Mouse (Mus musculus) testis, postnatal 10 days (tissue): ENCODE results near the gene Fbxo39.
A peak's percentile ranks its signal among the peaks of the same experiment; 100 is the strongest.

Experiments used
- DNase-seq: peaks from one replicate; pipeline ENCODE4 v3.0.0; 2021; ENCODE audit warnings: low spot score

Gene Fbxo39

DNA sequence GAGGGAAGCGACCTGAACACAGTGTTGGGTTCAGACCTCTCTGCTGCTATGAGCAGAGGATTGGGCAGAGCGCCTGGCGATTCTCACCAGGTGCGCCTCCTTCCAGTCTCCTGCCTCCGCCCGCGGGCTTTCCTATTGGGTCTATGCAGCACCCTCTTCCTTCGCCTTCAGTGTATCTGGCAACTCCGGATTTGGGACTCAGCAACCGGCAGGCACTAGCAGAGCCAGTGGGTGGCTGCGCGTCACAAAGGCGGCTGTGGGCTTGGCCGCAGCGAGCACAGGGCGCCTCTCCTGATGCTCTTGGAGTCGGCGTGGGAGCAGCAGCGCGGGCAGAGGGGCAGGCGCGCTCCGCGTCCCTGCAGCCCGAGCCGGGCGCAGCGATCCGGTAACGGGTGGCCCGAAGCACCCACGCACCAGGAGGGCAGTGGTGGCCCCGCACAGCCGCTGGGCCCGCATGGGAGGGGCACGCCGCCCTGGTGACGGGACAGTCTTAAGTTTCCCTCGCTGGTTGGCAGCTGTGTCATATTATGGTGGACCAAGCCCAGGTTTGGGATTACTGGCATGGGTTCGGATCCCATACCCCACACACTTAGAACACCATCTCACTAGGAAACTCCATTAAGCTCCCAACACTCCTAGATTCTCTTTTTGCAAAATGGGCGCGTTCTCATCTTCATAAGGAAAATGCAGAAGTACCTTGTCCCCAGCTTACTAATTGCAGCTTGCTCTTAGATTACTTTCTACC is at the start of gene Fbxo39:
Gene Fbxo39, plus strand, starts transcription at position 294 of the 745 bp plus-strand sequence.
- DNase-seq = no peak

DNA sequence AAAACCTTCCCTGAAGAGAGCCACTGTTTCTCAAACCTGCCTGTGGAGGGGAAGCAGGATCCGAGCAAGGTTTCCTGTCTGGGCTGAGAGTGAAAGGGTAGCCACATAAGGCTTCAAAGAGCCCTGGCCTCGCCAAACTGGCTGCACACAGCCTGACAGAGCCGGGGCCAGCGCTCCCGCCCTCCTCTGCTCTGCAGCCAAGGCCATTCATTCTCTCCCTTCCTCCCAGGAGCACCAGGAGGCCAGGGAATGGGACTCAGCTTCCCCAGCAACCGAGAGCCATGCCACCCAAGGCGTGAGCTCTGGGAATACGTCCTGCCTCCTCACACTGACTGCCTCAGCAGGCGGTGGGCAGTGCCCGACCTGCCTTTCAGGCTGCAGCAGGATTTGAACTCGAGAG is 48.8 kb upstream of the Fbxo39 start:
- DNase-seq = no peak

DNA sequence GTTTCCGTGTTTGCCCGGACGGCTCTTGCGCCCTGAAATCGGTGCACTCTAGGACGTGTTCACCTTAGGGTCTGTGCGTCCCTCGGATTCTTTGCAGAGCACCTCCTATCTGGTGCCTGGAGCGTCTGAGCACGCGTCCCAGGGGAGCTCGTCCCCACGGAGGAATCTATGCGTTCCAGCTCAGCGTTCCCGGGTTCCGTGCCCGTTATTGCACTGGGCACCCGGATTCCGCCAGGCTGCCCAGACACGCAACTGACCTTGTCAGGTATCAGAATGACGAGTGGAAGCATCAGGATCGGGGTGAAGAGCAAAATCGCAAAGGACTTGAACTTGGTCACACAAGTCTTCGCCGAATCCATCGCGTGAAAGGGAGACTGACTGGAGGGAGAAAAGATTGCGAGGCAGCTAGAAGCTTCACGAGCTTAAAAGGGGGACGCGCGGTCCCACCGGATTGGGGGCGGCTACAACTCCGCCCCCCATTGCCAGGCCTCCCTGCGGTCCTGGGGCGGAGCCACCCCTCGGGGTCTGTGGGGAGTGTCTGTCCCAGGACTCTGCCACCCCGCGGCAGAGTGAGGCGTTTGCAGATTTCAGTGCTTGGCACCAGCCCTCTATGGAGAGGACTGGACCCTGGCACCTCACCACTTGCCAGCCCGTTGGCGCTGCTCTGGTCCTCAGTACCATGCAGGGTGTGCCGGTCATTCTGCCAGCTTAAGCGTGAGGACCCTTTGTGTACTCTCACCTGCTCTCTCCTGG is 47.9 kb upstream of the Fbxo39 start:
- DNase-seq = peak; percentile 64

DNA sequence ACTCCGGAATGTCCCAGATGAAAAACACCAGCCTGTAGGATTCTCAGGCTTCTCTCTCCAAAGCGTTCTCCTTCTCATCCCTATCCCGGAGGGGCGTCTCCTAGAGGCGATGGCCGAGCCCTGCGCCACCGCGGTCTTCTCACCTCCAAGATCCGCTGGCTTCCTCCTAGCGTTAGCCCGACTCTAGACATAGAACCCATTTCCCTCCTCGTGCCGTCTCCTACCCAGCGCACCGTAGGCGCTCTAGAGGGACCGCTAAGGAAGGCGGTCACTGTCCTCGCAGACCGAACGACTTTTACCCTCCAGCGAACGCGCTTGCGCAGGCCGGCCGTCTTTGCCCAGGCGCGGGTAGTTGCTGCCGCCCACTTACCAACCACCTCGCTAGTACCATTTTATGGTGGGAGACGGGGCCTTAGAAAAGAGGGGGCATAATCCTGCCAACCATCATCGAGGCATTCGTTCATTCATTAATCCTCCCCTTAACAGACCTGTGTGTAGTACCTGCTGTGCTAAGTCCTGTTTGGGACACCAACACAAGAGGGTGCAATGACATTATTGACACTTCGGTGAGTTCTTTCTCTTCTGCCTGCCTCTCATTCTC is 47.2 kb upstream of the Fbxo39 start, which contains the start of gene Slc13a5:
Gene Slc13a5, minus strand, starts transcription at position 263 of the 601 bp plus-strand sequence.
- peak; percentile 47 for DNase-seq

DNA sequence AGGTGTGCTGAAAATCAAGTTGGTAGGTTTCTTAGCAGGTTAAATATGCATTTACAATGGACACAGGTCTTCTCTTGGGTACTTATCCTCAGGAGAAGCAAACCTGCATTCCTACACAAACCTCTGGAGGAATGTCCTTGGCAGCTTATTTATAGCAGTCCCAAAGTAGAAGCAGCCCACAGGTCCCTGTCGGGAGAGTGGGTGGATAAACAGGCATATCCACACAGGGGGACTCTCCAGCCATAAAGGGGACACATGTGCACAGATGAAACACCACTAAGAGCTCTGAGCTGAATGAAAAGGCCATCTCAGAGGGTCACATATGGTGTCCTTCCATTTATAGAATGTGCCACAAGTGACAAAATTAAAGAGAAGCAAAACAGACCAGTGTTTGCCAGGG is 42.5 kb upstream of the Fbxo39 start:
- no peak for DNase-seq

DNA sequence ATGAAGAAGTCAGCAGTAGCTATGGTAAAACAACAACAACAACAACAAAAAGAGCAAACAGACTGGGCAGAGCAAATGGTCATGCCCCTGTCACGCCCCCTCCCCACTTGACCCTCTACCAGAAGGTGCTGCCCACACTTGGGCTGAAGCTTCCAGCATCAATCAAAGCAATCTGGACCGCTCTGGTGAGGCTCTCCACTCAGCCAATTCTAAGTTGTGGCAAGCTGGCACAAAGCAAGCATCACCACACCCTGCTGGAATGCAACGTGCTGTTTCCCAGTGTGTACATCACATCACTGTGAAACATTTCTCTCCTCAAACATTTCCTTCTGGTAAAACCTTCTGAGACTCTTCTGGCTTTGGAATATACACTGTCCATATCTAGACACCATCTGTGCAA is 40.9 kb upstream of the Fbxo39 start:
- no peak for DNase-seq

DNA sequence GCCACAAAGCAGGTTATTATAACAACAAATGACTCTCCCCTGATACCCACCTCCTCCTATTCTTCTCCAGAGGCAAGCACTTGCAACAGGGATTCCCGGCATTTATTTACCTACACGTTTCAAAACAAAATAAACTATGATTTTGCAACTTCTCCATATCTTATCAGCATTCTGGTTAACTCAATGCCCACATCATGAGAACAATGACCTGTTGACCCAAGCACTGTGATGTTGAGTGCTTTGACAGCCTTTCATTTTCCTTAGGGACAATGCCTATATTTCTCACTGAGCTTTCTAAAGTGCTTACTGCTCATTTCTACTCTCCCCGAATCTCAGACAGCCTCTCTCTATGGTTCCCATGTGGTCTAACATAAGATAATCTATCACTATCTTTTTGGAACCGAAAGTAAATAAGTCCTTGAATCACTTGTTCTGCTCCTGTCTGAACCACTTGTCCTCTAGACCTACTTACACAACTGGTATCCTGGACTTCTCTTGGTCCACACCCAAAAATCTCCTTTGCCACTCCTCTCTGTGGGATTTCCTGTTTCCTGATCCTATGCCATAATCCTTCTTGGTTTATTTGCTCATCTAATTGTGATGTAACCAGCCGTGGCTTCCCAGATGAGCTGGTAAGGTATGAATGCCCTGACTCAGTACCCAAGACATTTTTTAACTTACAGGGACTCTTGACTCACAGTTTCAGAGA is 32.9 kb upstream of the Fbxo39 start:
- no peak for DNase-seq

DNA sequence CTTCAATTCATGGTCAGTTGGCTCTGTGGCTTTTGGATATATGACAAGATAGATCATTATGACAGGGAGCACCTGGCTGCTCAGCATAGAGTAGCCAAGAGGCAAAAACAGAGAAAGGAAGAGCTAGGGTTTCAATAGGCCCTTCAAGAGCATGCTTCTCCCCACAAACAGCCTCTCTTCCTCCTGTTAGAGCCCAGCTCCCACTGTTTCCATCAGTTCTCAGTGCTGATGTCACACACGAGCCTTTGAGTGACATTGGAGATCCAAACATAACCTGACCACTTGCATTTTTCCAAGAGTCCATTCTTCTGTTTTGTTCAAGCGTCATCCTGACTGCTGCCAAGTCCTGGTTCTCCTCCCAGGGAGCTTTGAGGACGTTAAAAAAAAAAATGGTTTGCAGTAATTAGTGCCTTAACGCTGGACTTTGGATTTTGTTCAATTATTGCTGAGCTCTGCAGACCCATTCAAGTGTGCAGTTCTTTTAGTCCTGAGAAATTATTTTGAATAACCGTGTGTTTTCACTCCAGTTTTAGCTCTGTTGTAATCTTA is 32.3 kb upstream of the Fbxo39 start:
- no peak for DNase-seq

DNA sequence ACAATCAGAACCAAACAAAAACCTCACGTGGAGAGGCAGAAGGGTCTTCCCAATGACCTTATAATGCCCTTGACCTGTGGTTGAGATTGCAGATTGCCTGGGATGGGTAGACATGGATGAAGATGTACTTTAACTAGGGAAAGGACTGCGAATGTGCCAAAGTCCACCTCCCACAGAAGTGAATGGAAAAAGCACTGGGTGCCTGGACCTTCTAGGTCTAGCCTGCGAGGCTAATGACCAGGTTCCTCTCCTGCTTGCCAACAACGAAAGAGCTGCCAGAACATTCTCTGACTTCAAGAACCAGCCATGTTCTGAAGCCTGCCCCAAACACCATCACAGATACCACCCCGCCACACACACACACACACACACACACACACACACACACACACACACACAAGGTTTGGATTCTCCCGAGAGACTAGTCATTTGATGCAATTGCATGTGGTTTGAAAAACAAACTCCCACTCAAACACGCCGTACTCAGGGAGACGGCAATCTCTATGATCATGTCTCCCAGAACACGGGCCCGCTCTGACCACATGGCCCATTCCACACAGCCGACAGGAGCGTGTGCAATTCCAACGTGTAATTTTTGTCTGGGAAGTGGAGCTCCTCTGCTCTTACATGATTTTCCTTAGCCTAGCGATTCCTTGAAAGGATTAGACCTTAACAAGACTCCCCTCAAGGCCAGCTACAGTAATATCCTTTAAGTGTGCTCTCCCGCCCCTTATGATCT is 30.6 kb upstream of the Fbxo39 start:
- DNase-seq = no peak

DNA sequence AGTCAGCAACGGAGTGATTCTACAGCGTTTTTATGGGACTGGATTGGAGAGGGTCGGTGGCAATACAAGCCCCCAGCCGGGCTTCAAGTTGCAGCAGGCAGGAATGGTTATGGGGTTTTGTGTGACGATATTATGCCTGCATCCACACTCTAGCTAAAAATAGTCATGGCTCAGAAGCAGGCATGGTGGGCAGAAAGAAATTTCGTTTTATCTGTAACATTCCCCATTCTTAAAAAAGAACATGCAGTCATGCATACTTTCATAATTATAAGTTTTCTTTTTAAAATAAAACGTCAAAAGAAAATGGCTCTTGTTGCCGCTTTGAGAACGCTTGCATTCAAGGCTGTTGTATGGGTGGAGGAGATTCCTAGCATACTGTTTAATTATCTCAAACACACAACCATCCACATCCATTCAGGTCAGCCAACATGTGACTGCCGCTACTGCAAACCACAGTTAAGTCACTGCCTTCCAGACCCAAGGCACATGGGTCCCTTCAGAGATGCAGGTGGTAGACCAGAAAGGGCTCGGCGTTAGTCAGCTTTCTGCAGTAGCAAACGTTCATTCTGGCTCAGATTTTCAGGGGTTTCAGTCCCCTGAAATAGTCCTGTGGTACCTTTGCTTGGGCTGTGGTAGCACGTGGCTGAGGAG is 29.6 kb upstream of the Fbxo39 start:
- no peak for DNase-seq

DNA sequence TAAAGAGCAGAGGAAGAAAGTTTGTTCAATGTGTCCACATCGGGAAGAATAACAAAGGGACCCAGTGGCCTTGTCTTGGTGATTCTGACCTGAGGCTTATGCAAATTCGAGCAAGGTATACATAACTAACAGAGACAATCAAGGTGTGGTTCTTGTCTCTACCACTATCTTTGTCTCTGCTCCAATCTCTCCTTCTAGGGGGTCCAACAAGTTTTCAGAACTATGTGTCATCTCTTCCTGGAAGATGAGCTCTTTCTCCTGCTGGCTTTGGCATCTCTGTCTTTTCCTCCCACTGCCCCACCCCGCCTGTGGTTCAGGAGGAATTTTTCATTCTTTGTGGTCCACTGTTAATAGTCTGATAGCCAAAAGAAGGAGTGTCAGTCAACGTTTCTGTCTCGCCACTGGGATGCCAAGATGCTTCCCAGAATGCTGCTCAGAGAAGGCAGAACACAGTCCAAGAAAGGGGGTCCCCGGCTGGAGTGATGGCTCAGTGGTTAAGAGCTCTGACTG is 28.2 kb upstream of the Fbxo39 start:
- DNase-seq = no peak

DNA sequence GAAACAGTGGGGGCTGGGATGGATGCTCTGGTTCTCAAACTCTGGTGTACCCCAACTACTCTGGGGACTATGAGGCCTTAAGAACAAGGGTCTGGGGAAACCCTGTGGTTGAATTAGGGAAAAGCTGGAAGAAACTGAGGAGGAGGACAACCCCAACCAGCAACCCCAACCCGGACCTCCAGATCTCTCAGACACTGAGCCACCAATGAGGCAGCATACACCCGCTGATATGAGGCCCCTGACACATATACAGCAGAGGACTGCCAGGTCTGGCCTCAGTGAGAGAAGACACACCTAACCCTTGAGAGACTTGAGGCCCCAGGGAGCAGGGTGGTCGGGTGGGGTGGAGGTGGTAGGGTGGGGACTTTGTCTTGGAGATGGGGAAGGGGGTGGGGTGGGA is 27.6 kb upstream of the Fbxo39 start:
- DNase-seq = no peak

DNA sequence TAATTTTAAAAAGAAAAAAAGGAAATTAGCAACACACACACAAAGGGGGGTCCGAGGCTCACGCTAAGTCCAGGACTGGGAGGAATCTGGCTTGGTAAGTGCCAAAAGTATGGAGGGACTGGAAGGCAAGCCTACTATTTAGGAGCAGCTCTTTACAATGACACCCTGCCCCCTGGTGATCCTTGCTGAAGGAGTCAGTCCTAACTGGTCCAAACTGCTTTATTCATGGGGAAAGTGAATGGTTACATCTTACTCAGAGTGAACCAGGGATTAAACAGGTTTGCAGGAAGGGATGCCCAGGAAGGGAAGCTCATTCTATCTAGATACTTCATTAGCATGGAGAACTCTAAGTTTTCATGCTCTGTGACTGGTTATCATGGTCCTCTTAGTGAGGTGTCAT is 27.1 kb upstream of the Fbxo39 start:
- DNase-seq = no peak

DNA sequence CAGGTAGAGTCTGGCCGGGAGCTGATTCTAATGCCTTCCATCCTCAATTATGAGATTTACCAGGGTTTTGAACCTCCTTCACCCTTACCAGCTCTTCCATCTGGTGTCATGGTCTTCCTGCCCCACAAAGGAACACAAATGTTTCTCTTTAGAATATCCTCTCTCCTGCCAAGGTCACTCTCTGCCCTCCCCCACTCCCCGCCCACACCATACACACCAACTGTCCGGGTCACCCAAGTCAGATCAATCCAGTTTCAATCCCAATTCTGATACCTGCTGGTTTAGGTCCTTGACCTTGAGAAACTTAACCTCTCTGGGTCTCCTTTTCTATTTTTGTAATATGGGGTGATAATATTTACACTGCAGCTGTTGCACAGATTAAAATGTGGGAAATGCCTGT is 26.7 kb upstream of the Fbxo39 start:
- DNase-seq = no peak

DNA sequence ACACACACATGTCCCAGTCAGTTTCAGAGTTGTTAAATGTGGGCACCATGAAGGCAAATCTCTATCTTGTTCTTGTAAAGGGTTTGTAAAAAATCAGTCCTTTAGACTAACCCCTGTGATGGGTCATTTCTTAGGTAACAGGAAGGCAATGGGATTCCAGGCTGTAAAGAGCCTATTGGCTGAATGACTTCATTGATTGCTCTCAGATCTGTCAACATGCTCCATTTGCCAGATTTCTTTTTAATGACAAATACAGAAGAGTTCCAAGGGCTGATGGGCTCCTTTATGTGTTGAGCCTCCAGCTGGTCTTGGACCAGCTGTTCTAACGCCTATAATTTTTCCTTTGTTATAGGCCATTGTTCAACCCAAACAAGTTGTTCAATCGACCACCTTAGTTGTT is 21.1 kb upstream of the Fbxo39 start:
- DNase-seq = no peak

DNA sequence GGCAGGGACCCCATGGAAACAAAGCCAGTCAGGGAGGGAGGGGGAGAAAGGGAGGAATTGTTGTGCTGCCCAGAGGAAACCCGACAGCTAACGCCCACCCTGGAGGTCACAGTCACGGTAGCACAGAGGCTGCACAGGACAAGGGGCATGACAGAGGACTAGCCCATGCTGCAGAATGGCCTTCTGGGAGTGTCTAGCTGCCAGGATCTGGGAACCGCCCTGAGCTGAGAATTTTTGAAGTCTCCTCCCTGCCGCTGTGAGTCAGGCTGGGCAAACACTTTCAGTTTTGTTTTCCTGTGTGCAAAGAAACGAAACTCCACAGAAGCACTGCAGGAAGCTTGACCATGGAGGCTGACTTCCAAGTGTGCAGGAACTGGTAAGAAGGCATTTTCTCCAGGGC is 12.9 kb upstream of the Fbxo39 start, which contains the start of gene Xaf1:
Gene Xaf1, plus strand, starts transcription at position 296 of the 400 bp plus-strand sequence.
- DNase-seq = peak; percentile 57

DNA sequence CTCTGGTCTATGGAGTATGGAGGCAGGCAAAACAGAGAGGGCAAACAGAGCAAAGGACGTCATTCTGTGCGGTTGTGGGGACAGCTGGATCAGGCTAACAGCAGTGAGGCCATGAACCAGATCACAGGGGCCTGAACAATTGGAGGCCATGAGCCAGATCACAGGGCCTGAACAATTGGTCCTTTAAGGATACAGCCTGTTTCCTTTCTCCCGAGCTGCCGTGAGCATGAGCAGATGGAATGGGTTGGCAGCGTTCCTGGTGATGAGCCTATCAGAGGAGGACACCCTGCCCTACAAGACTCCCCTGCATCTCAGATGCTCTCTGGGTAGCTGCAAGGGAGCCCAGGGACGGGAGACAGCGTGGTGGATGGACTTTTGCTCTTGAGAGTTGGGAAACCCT is 12.0 kb upstream of the Fbxo39 start:
- DNase-seq = peak; percentile 68

DNA sequence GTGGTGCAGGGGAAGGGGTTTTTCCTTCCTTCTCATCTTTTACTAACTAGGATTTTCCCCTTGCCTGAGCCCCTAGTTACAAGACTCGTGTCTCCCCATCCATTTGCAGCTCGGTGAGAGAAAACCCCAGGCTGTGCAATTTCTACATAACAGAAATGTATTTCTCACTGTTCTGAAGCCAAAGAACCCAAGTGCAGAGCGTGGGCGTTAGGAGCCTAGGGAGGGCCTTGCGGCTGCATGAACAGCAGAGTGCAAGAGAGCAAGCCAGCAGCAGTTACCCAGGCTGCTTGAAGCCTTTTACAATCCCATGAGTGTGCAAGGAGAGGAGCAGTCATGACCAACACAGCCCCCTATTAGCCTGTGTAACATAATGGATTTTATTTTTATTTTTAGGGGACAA is 6.8 kb upstream of the Fbxo39 start:
- DNase-seq = no peak

DNA sequence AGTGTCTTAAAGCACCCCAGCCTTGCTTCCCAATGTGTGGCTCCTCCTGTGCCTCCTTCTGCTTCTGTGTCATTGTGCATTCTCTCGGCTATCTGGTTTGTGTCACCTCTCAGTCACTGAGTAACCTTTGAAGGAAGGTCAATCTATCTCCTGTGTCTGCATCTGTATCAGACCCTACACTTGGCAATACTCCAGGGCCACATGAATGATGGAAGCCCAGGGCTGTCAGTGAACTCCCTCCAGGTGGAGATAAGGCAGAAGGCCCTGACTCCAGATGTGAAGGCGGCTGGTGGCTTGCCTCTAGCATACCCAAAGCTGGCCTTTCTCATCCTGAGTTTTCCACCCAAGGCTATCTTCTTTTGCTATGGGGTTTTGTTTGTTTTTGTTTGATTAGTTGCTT is 5.3 kb upstream of the Fbxo39 start:
- DNase-seq = no peak

DNA sequence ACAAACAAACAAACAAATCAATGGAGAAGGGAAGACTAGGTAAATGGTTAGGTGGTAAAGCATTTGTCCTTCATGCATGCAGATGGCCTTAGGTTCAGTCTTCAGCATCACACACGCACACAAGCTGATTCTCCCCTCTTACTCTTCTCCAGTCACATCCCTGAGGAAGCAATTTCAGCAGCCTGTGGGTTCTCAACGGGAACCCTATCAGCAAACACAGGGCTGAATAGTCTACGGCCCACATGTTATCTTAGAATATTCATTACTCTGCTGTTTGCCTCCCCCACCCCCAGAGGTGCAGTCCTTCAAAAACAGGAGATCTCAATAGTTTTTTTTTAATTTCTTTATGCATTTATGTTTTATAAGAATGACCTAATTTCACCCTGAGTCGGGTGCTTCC is 3.8 kb upstream of the Fbxo39 start:
- DNase-seq = no peak
